Mouse (Mus musculus) cerebellum, adult 2 months (tissue): ENCODE measurements at regions not wholly inside any gene's neighbourhood (a gene's known extent, or its start where the extent isn't known, plus 50 kb on each side); places are given as distances from the start of the nearest gene placed in this dataset.
A peak's percentile ranks its signal among the peaks of the same experiment; 100 is the strongest.

ENCODE experiments used
- CTCF ChIP-seq: fragments of 200-500 bp; IDR thresholded peaks from 2 replicates; pipeline ENCODE4 v1.5.1; 2011; ENCODE audit warnings: low read depth, mild to moderate bottlenecking, control low read depth, low read length, moderate library complexity, borderline replicate concordance; ENCODE audit not compliant: insufficient read depth
- POLR2A ChIP-seq: fragments of 200-500 bp; IDR thresholded peaks from 2 replicates; pipeline ENCODE4 v1.6.1; 2011; ENCODE audit warnings: low read length, control low read depth, borderline replicate concordance; ENCODE audit not compliant: insufficient read depth

DNA sequence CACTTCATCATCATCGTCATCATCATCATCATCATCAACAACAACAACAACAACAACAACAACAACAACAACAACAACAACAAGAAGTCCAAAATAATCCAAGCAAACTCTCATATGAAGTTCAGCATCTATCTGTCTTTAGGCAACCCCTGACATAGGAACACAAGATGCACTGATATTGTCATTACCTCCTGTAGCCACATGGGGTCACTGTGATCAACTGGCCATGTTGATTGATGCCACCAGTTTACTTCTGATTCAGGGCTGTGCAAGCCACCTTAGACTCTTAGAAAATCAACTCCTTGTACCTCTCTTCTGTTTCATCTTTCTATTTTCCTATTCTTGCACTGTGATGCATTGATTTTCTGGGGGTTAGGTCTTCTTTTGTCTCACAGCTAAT, 115.0 kb downstream of the Gm21750 start:
- peak; percentile 53; the same call in 1 of the 2 replicates for TF ChIP-seq CTCF
- no peak for TF ChIP-seq POLR2A
